Mouse (Mus musculus) stomach, postnatal 0 days (tissue): ENCODE data around the gene Fam104a. TPM values are rescaled to one million over a fixed set of nuclear protein-coding genes. Genes with fewer than 3 reads are reported as not detected.

Experiments
- ATAC-seq: fragments of 200-750 bp; cut with Nextera tagmentation; 2 replicates; pipeline ENCODE4 v1.8.0; 2017; ENCODE audit not compliant: low FRiP score, low TSS enrichment
- DNase-seq: peaks from one replicate; pipeline ENCODE4 v3.0.0-alpha.2; 2016; ENCODE audit warnings: low spot score
- H3K27ac ChIP-seq: fragments of 300-500 bp; sonication (generic); replicated peaks from 2 replicates; pipeline ENCODE4 v1.5.1; 2014; ENCODE audit warnings: mild to moderate bottlenecking, control low read depth
- H3K27me3 ChIP-seq: fragments of 300-500 bp; sonication (generic); 2 replicates; pipeline ENCODE4 v1.6.1; 2014; ENCODE audit warnings: low read length; ENCODE audit not compliant: control insufficient read depth, insufficient read depth
- H3K36me3 ChIP-seq: fragments of 300-500 bp; sonication (generic); 2 replicates; pipeline ENCODE4 v1.6.1; 2014; ENCODE audit warnings: low read length, mixed read lengths; ENCODE audit not compliant: control insufficient read depth, insufficient read depth
- H3K4me1 ChIP-seq: fragments of 300-500 bp; sonication (generic); replicated peaks from 2 replicates; pipeline ENCODE4 v1.6.1; 2014; ENCODE audit warnings: antibody characterized with exemption; ENCODE audit not compliant: control insufficient read depth, insufficient read depth
- H3K4me2 ChIP-seq: fragments of 300-500 bp; sonication (generic); replicated peaks from 2 replicates; pipeline ENCODE4 v1.6.1; 2014; ENCODE audit warnings: low read depth, mild to moderate bottlenecking, control low read depth, moderate library complexity
- H3K4me3 ChIP-seq: fragments of 300-500 bp; sonication (generic); 2 replicates; pipeline ENCODE4 v1.5.1; 2014; ENCODE audit warnings: low read depth, low read length, control low read depth
- H3K9ac ChIP-seq: fragments of 300-500 bp; sonication (generic); 2 replicates; pipeline ENCODE4 v1.6.1; 2014; ENCODE audit warnings: mild to moderate bottlenecking, low read length, control low read depth, mixed read lengths
- H3K9me3 ChIP-seq: fragments of 300-500 bp; sonication (generic); 2 replicates; pipeline ENCODE4 v1.6.1; 2016; ENCODE audit warnings: low read length; ENCODE audit not compliant: control insufficient read depth
- CTCF ChIP-seq: IDR thresholded peaks from 2 replicates; pipeline ENCODE4 v1.5.1; 2016; ENCODE audit warnings: antibody characterized with exemption, low read depth, mild to moderate bottlenecking, moderate library complexity
- EP300 ChIP-seq: optimal IDR thresholded peaks from 2 replicates; pipeline ENCODE3; 2016; ENCODE audit warnings: antibody characterized with exemption
- WGBS: fragments of 180-500 bp; shearing (Covaris S2); extraction: QIAGEN DNeasy Blood & Tissue Kit; methylation state at CpG from one replicate; pipeline ENCODE4 v1.1.7; 2014; 5-methylcytosine and 5-hydroxymethylcytosine counted together
- polyA plus RNA-seq: library from polyadenylated mRNA; unstranded; fragments of >200 nt; fragmentation: Nextera tagmentation; extraction: Ambion mirVana; gene quantifications from 2 replicates; pipeline ENCODE4 v1.2.1, GENCODE M21; 2015

Gene Fam104a
- polyA plus RNA-seq, 1 experiment from 2014 or later: 34.2 TPM

DNA sequence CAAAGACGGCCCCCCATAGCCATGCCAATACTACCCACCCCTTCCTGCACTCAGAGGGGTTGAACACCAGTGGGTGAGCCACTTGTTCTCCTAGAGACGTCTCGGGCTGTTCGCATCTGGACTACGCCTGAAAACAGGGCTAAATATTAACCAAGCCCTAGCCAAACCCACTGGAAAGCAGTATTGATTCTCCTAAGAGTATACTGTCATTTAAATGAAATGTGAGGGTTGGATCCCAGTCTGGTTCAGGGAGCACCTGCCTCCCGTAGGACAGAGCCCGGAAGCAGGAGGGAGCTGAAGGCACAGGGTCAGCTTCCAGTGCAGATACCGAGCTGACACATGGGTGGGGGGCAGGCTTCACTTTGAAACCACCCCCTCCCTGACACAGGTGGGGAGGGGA lies 52.1 kb downstream of the Fam104a start:
- Histone ChIP-seq H3K4me3 (no peak overlapping the region), H3K36me3 (no peaks in the 10 kb centered on the region), H3K4me1 (no peaks in the 10 kb centered on the region), H3K9ac (no peak overlapping the region), H3K4me2 (0 out of 2 replicates have a peak overlapping the region, but pooled peaks have one; percentile 17), H3K9me3 (no peaks in the 10 kb centered on the region), H3K27ac (peak overlapping the region; percentile 58), H3K27me3 (no peaks in the 10 kb centered on the region)
- peak; percentile 79 for ATAC-seq
- 50% methylated on average over 8 of the region's 8 CpGs for whole genome bisulfite sequencing
- peak; percentile 63 for DNase-seq
- TF ChIP-seq EP300 (no peak), CTCF (no peak)

GRCm38 (mm10) chr11:113631302-113631701 lies 52.7 kb downstream of the Fam104a start:
- H3K4me3 ChIP-seq: no peak overlapping the region
- DNase-seq (peak; percentile 82), ATAC-seq (peak; percentile 70)
- H3K9me3 ChIP-seq: no peaks in the 10 kb centered on the region
- H3K4me1 ChIP-seq: no peaks in the 10 kb centered on the region
- peak overlapping the region; percentile 37 for H3K4me2 ChIP-seq
- no peaks in the 10 kb centered on the region for H3K27me3 ChIP-seq
- H3K36me3 ChIP-seq: no peaks in the 10 kb centered on the region
- H3K27ac ChIP-seq: peak overlapping the region; percentile 70
- 53% methylated on average over 8 of the region's 8 CpGs for WGBS
- peak overlapping the region; percentile 27; the same call in 1 of the 2 replicates for H3K9ac ChIP-seq
- TF ChIP-seq EP300 (no peak), CTCF (no peak)

DNA sequence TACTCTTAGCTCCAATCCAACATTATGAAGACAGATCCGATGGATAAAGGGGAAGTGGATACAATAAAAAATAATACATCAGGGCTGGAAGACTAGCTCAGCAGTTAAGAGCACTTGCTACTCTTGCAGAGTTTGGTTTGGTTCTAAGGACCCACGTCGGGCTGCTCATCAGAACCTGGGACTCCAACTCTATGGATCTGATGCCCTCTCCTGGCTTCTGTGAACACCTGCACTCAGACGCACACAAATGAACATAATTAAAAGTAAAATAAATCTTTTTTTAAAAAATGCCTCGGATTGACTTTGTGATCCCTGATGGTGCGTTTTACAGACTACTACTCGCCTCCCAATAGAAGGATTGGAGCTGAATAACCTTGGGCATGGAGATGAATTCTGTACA lies 53.3 kb downstream of the Fam104a start:
- Histone ChIP-seq H3K4me3 (no peak overlapping the region), H3K9me3 (no peaks in the 10 kb centered on the region), H3K36me3 (no peaks in the 10 kb centered on the region), H3K27me3 (no peaks in the 10 kb centered on the region), H3K4me2 (peak overlapping the region; percentile 37), H3K9ac (no peak overlapping the region), H3K4me1 (no peaks in the 10 kb centered on the region), H3K27ac (no peak overlapping the region; the same call in 1 of the 2 replicates)
- WGBS: 52% methylated on average over 7 of the region's 7 CpGs
- TF ChIP-seq EP300: no peak
- TF ChIP-seq CTCF: peak; percentile 75
- DNase-seq (no peak), ATAC-seq (no peak; the same call in 1 of the 2 replicates)

DNA sequence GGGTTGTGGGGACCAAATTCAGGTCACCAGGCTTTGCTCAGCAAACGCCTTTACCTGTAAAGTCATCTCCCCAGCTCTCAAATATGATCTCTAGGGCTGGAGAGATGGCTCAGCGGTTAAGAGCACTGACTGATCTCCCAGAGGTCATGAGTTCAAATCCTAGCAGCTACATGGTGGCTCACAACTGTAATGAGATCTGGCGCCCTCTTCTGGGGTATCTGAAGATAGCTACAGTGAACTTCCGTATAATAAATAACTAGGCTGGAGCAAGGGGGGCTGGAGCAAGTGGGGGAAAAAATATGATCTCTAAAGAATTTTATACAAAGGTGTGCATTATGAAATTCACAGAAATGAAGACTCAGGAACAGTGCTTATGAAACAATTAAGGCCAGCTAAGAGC lies 56.2 kb downstream of the Fam104a start:
- Histone ChIP-seq H3K36me3 (no peaks in the 10 kb centered on the region), H3K4me2 (no peak overlapping the region), H3K27me3 (no peaks in the 10 kb centered on the region), H3K9ac (no peak overlapping the region), H3K4me1 (no peaks in the 10 kb centered on the region), H3K9me3 (no peaks in the 10 kb centered on the region), H3K4me3 (no peak overlapping the region), H3K27ac (no peak overlapping the region)
- 50% methylated on average over 4 of the region's 4 CpGs for WGBS
- ATAC-seq (no peak), DNase-seq (no peak)
- no peak for TF ChIP-seq EP300
- TF ChIP-seq CTCF: peak; percentile 67

- H3K4me3 ChIP-seq: no peak overlapping the region
- H3K9me3 ChIP-seq: no peaks in the 10 kb centered on the region
- no peak overlapping the region for H3K9ac ChIP-seq
- TF ChIP-seq CTCF (no peak), EP300 (no peak)
- WGBS: 75% methylated on average over 18 of the region's 18 CpGs
- DNase-seq (no peak), ATAC-seq (no peak)
- H3K27me3 ChIP-seq: no peaks in the 10 kb centered on the region
- H3K4me2 ChIP-seq: no peak overlapping the region
- no peak overlapping the region for H3K27ac ChIP-seq
- no peaks in the 10 kb centered on the region for H3K4me1 ChIP-seq
- no peaks in the 10 kb centered on the region for H3K36me3 ChIP-seq
Measured at GRCm38 (mm10) chr11:113625437-113625836, 58.5 kb downstream of the Fam104a start.

DNA sequence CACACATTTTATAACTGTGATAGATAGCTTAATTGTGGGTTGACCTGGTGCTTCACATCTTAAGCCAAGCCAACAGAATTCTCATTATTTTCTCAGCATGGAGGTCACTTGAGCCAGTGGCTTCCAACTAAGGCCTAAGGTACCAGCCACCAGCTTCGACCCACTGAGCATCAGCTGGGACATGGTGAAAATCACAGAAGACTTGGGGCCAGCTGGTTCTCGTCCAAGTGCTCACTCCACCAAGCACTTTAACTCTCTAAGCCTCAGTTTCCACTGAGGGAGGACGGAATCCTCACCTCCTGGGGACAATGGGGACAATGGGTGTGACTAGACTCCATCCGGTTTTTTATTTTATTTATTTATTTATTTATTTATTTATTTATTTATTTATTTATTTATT lies 61.9 kb downstream of the Fam104a start:
- WGBS: 79% methylated on average over 4 of the region's 4 CpGs
- no peak for ATAC-seq

More for the DNA sequence above, 61.9 kb downstream of the Fam104a start:
- no peak overlapping the region for H3K4me2 ChIP-seq
- H3K36me3 ChIP-seq: no peaks in the 10 kb centered on the region
- no peak overlapping the region for H3K27ac ChIP-seq
- 0 out of 2 replicates have a peak, but pooled peaks cover 5% of the 10 kb centered on the region for H3K4me1 ChIP-seq
- no peak overlapping the region for H3K9ac ChIP-seq
- H3K4me3 ChIP-seq: no peak overlapping the region
- H3K9me3 ChIP-seq: no peaks in the 10 kb centered on the region
- TF ChIP-seq EP300: no peak
- TF ChIP-seq CTCF: no peak
- DNase-seq: no peak
- 0 out of 2 replicates have a peak, but pooled peaks cover 3% of the 10 kb centered on the region for H3K27me3 ChIP-seq
